Mouse (Mus musculus) myocyte (in vitro differentiated cells): Measurements from ENCODE around the gene RPS10-NUDT3.

Experiments
- MYOD1 ChIP-seq, 3 experiments: IDR thresholded peaks; one replicate each; pipeline ENCODE4 v1.6.1; 2011; ENCODE audit warnings: control low read depth in 2 of 3, low read depth in 2 of 3, mild to moderate bottlenecking in 2 of 3, moderate library complexity in 1 of 3; ENCODE audit not compliant: insufficient read length in 2 of 3, control insufficient read depth in 1 of 3
- POLR2A ChIP-seq: IDR thresholded peaks from one replicate; pipeline ENCODE4 v1.6.1; 2011; ENCODE audit warnings: low read depth, mild to moderate bottlenecking, control low read depth, moderate library complexity; ENCODE audit not compliant: insufficient read length
- REST ChIP-seq: IDR thresholded peaks from one replicate; pipeline ENCODE4 v1.6.1; 2011; ENCODE audit warnings: mild to moderate bottlenecking, control low read depth, moderate library complexity; ENCODE audit not compliant: insufficient read depth, insufficient read length
- TCF12 ChIP-seq: IDR thresholded peaks from one replicate; pipeline ENCODE4 v1.6.1; 2011; ENCODE audit warnings: mild to moderate bottlenecking, control low read depth; ENCODE audit not compliant: poor library complexity, insufficient read depth, severe bottlenecking

- TF ChIP-seq REST (no peak), POLR2A (no peak), MYOD1 (IDR thresholded peaks at IDR 0.05; ENCODE audit: control insufficient read depth in 1 of 3, insufficient read length in 2 of 3, low read depth in 2 of 3) (no peak), TCF12 (no peak)
Measured at GRCm38 (mm10) chr17:27580392-27581068, 54.5 kb downstream of the RPS10-NUDT3 start.
